In genomic region chr8:86623911-86624731, GRCm38 (mm10) we compare ENCODE assay signal across 8 mouse cellular contexts. TPM values are rescaled to one million over a fixed set of nuclear protein-coding genes. Genes with fewer than 3 reads are reported as not detected.
DNase-seq lines count a peak whose midpoint lies in the region; ATAC-seq and TF ChIP-seq lines count a peak whose summit lies in the region.

TSS of gene Lonp2 (plus strand) at chr8:86624043.

- TF ChIP-seq POLR2A in lung, adult 2 months (IDR thresholded peaks at IDR 0.05; ENCODE audit: borderline replicate concordance, extremely low read depth, low read depth, low read length) = peak; percentile 79; the same call in 1 of the 2 replicates

- peak; percentile 96 for DNase-seq in ES-CJ7 (ENCODE audit: low read depth, low spot score)
- peak; percentile 97 for DNase-seq in cerebellum, adult 11 months
- peak; percentile 97 for DNase-seq in heart, postnatal 25 days (ENCODE audit: low spot score)
- DNase-seq in layer of hippocampus, adult 18-20 months (ENCODE audit: low spot score in 2 of 2) = peak; percentile 97 to 98
- peak; percentile 96 for DNase-seq in lung, adult 2 months
- DNase-seq in thymus, adult 18-20 months = peak; percentile 97 to 98

- H3K9me3 ChIP-seq in forebrain, embryonic 15.5 days = no peaks in the 10 kb centered on the region

- ATAC-seq in forebrain, embryonic 15.5 days (replicated peaks) = peak; percentile 100
- ATAC-seq in neutrophil, adult 5-6 weeks (ENCODE audit: extremely low read depth, insufficient number of reproducible peaks, low FRiP score, poor library complexity, severe bottlenecking) = peak; percentile 94

- H3K4me3 ChIP-seq in forebrain, embryonic 15.5 days = peak within 1 kb of the TSS; percentile 95
- H3K4me3 ChIP-seq in lung, adult 2 months (replicated peaks; ENCODE audit: extremely low read depth, low read depth, low read length) = peak within 1 kb of the TSS; percentile 100

- H3K9ac ChIP-seq in forebrain, embryonic 15.5 days (replicated peaks) = peak within 1 kb of the TSS; percentile 75

- peaks cover 24% of the 10 kb centered on the region for H3K4me1 ChIP-seq in forebrain, embryonic 15.5 days
- H3K4me1 ChIP-seq in lung, adult 2 months (ENCODE audit: control insufficient read depth, insufficient read depth, low read length) = peaks cover 10% of the 10 kb centered on the region; the same call in 1 of the 2 replicates

- H3K27ac ChIP-seq in forebrain, embryonic 15.5 days (replicated peaks) = peak within 1 kb of the TSS; percentile 91

- TF ChIP-seq CTCF in lung, adult 2 months (IDR thresholded peaks at IDR 0.05; ENCODE audit: insufficient read depth, low read length) = no peak

- H3K4me2 ChIP-seq in forebrain, embryonic 15.5 days (replicated peaks) = peak within 1 kb of the TSS; percentile 88

- H3K36me3 ChIP-seq in forebrain, embryonic 15.5 days = no peaks in the 10 kb centered on the region

- WGBS in forebrain, embryonic 15.5 days = under 1% methylated on average over 59 of the region's 62 CpGs
- under 1% methylated on average over 62 of the region's 62 CpGs for WGBS in lung, adult 2 months

- no peaks in the 10 kb centered on the region for H3K27me3 ChIP-seq in forebrain, embryonic 15.5 days

- intact Hi-C loops in heart, postnatal 25 days (cut with DNase I) = loop anchor here (5.0 kb wide), 1 partner anchor 263 kb away; the partner anchor contains the start of gene N4bp1

RNA-seq across cellular contexts. Expression of gene Lonp2, which starts in this region (rescaled TPM):
- 87.6 and 88.3 TPM in 2 replicates for polyA plus RNA-seq in forebrain, embryonic 15.5 days (2015; fragmentation: Nextera tagmentation; extraction: Ambion mirVana)
- 10 to 100 TPM; 74.9 to 75.2 TPM for total RNA-seq in heart, postnatal 25 days (2021)
- 10 to 100 TPM; 83.7 to 86.7 TPM for total RNA-seq in layer of hippocampus, adult 18-20 months (2021)
- polyA plus RNA-seq in lung, adult 2 months (2012; rRNA removed) = 56.4 and 61.4 TPM in 2 replicates
- 75.7 and 78.6 TPM in 2 replicates for total RNA-seq in neutrophil, adult 5-6 weeks (2017)

Comparison
In these comparisons a context has a peak if more than half of its experiments do, and no peak if none do; other contexts are left out.
1. Peak in every context shown above with its lines: DNase-seq, ATAC-seq, H3K4me3 ChIP-seq and H3K27ac ChIP-seq.